Mouse (Mus musculus) CH12.LX (cell line): ENCODE data around the gene Pde4b.

Source experiments
- CTCF ChIP-seq, 2 experiments: IDR thresholded peaks in 1 of 2; conservative IDR thresholded peaks in 1 of 2; 2 replicates each; pipeline ENCODE4 v1.5.1; 2011 to 2012; ENCODE audit warnings: low read depth in 2 of 2, low read length in 2 of 2, improper control_type of control experiment in 1 of 2, inconsistent platforms in 1 of 2, mild to moderate bottlenecking in 1 of 2, moderate library complexity in 1 of 2
- ELF1 ChIP-seq: IDR thresholded peaks from 2 replicates; pipeline ENCODE4 v1.6.1; 2014; ENCODE audit warnings: low read depth, mild to moderate bottlenecking, inconsistent platforms, low read length, improper control_type of control experiment
- EP300 ChIP-seq: IDR thresholded peaks from 2 replicates; pipeline ENCODE4 v1.6.1; 2011; ENCODE audit warnings: low read length, improper control_type of control experiment
- HCFC1 ChIP-seq: IDR thresholded peaks from 2 replicates; pipeline ENCODE4 v1.6.1; 2012; ENCODE audit warnings: low read depth, mild to moderate bottlenecking, inconsistent platforms, low read length, improper control_type of control experiment
- JUND ChIP-seq: conservative IDR thresholded peaks from 2 replicates; pipeline ENCODE4 v1.6.1; 2011; ENCODE audit warnings: low read depth, low read length, improper control_type of control experiment
- MAFK ChIP-seq: IDR thresholded peaks from 2 replicates; pipeline ENCODE4 v1.6.1; 2011; ENCODE audit warnings: low read length, improper control_type of control experiment; ENCODE audit not compliant: insufficient replicate concordance
- POLR2A ChIP-seq: IDR thresholded peaks from 2 replicates; pipeline ENCODE4 v1.6.1; 2011; ENCODE audit warnings: low read depth, mild to moderate bottlenecking, improper control_type of control experiment, low read length
- TBP ChIP-seq: conservative IDR thresholded peaks from 2 replicates; pipeline ENCODE4 v1.6.1; 2011; ENCODE audit warnings: low read depth, low read length, improper control_type of control experiment
- TCF12 ChIP-seq: IDR thresholded peaks from 2 replicates; pipeline ENCODE4 v1.6.1; 2014; ENCODE audit warnings: low read depth, mild to moderate bottlenecking, inconsistent platforms, low read length, improper control_type of control experiment
- USF1 ChIP-seq: IDR thresholded peaks from 2 replicates; pipeline ENCODE4 v1.6.1; 2014; ENCODE audit warnings: low read depth, mild to moderate bottlenecking, inconsistent platforms, low read length, improper control_type of control experiment
- USF2 ChIP-seq: conservative IDR thresholded peaks from 2 replicates; pipeline ENCODE4 v1.6.1; 2011; ENCODE audit warnings: low read depth, low read length, improper control_type of control experiment
- ZC3H11A ChIP-seq: IDR thresholded peaks from 2 replicates; pipeline ENCODE4 v1.6.1; 2012; ENCODE audit warnings: low read depth, mild to moderate bottlenecking, inconsistent platforms, low read length, improper control_type of control experiment
- ZMIZ1 ChIP-seq: IDR thresholded peaks from 2 replicates; pipeline ENCODE4 v1.6.1; 2012; ENCODE audit warnings: low read depth, mild to moderate bottlenecking, inconsistent platforms, low read length, improper control_type of control experiment
- ZNF384 ChIP-seq: IDR thresholded peaks from 2 replicates; pipeline ENCODE4 v1.6.1; 2012; ENCODE audit warnings: low read depth, low read length, improper control_type of control experiment, inconsistent platforms

DNA sequence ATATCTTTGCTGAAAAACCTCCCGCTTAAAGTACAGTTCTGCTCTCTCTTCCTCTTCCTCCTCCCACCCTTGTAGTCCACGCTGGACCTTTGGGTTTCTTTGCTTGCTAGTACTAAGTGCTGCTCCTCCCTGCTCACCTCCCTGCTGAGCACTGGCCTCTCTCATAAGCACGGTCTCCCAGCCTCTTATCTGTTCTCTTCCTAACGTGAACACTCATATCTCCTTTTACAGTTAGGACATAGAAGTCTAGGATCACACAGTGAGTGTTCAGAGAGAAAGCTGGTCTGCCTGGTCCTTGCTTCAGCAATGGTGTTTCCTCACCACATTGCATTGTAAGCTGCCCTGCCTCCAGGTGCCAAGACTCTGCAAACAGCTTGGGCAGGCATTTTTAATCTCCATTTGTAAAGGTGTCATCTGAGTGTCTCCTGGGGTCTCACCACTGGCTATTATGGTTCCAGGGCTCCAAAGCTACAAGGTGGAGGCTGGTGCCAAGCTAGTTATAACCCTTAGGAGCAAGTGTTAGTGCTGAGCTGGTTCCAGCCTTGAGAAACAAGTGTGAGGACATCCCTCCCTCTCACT is 480.4 kb downstream of the Pde4b start:
- TF ChIP-seq ZMIZ1, result no peak
- TF ChIP-seq EP300, result no peak
- no peak for TF ChIP-seq USF1
- TF ChIP-seq TBP, result no peak
- TF ChIP-seq CTCF (conservative IDR thresholded peaks at IDR 0.05 in 1 of 2, IDR thresholded peaks at IDR 0.05 in 1 of 2; ENCODE audit: low read depth in 2 of 2, low read length in 2 of 2), result no peak
- TF ChIP-seq ZNF384, result no peak
- no peak for TF ChIP-seq POLR2A
- no peak for TF ChIP-seq HCFC1
- no peak for TF ChIP-seq JUND
- no peak for TF ChIP-seq USF2
- TF ChIP-seq ZC3H11A, result no peak
- TF ChIP-seq ELF1, result no peak
- no peak for TF ChIP-seq TCF12
- no peak for TF ChIP-seq MAFK
